Mouse (Mus musculus) neutrophil, adult 65 days (primary cell): ENCODE data around the gene Prpf38a. TPM values are rescaled to one million over a fixed set of nuclear protein-coding genes. Genes with fewer than 3 reads are reported as not detected.

Experiments used
- total RNA-seq: library from RNA; stranded (reverse); gene quantifications from 2 replicates; pipeline ENCODE4 v1.2.4, GENCODE M21; 2023

Prpf38a gene
- total RNA-seq, result 39.1 and 46.7 TPM in 2 replicates

DNA sequence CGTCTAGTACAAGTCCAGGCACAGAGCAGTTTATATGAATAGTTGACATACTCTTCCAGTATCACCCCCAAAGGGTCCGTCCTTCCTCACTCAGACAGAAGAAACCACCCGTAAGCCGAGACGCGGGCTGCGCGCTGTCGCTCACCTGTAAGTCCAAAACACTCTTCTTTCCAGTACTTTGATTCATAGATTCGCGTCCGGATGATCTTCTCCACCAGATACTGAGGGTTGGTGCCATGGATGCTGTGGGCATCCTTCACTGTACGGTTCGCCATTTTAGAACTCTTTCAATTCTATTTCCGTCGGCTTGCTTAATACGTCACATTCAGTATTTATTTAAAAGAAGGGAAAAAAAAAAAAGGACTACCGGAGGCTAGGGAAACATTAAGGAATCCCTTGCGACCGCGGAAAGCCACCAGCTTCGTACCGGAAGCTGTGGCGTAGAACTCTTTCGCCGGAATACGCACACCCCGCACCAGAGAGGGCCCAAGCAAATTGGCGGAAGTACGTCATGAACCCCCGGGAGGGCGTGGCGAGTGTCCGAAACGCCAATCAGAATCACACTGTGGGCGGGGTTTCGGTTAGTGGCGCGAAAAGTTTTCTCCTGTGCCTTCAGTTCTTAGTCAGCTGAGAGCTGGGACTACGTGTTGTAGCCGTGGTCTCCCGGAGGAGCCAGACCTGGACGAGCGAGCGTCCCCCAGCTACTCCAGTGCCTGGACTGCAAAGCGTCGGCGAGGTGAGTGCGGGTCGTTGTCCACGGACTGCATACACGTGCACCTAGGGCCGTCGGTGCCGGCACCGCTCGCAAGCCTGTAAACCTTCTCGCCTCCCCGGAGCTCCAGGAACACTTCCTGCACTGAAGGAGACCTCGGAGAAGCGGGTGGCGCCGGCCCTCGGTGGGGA is at the start of gene Prpf38a, which contains the start of gene Orc1:
TSS of gene Prpf38a (minus strand) at position 497 of the 903 bp plus-strand sequence.
TSS of gene Orc1 (plus strand) at position 584 of the 903 bp plus-strand sequence.

DNA sequence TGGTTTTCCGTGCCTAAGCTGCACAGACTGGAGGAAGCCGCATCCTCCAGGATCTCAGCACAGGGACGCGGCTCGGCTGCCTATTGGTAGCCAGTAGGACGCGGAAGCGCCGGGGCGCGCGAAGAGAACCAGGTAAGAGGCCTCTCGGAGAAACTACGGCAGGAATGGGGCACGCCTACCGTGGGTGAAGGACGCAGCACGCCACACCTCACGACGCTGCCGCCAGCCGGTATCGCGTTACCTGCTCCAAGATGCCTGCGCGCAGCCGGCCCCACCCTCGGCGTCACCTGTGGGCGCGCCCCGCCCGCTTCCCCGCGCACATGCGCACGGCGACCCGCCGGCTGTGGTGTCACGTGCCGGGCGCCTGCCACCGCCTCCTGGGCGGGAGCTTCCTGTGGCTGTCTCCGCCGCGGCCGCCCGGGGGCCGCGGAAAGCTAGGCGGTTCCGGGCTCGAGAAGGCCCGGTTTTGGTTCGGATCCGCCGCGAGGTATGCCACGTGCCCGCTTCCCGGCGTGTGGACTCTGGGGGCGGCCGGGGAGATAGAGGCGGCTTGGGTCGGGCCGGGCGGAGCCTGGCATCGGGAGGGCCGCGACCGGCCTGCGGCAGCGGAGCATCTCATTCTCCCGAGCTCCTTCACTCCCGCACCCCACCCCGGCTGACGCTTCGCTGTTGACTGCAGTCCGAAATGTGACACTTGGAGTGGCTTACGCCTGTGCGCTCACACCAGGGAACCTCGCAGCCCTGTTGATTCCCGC is 40.6 kb upstream of the Prpf38a start, which contains the start of gene Cc2d1b:
TSS of gene Cc2d1b (plus strand) at position 354 of the 755 bp plus-strand sequence.

Other genes starting within 250 kb of the Prpf38a start
- gene Shisal2a, start 196.0 kb downstream of the Prpf38a start, total RNA-seq, result not detected in 2 replicates
- 0.32 TPM in 1 of 2 replicates, not detected in the other for gene Gpx7, start 172.4 kb downstream of the Prpf38a start, total RNA-seq
- gene Tut4, start 119.9 kb downstream of the Prpf38a start, total RNA-seq, result 47.5 and 54.0 TPM in 2 replicates
- 6.0 and 7.1 TPM in 2 replicates for gene Orc1, start 87 bp upstream of the Prpf38a start, total RNA-seq
- gene Cc2d1b, start 40.6 kb upstream of the Prpf38a start, total RNA-seq, result 36.4 and 51.5 TPM in 2 replicates
- not detected in 2 replicates for gene 3110021N24Rik, start 140.3 kb upstream of the Prpf38a start, total RNA-seq
- gene Zfyve9, start 201.5 kb upstream of the Prpf38a start, total RNA-seq, result 4.1 and 5.8 TPM in 2 replicates